Mouse (Mus musculus) layer of hippocampus, adult 18-20 months (tissue): Measurements from ENCODE around the gene Rab11fip4. TPM values are rescaled to one million over a fixed set of nuclear protein-coding genes. Genes with fewer than 3 reads are reported as not detected.

ENCODE experiments used
- DNase-seq, 2 experiments: peaks; one replicate each; pipeline ENCODE4 v3.0.0; 2022; ENCODE audit warnings: low spot score in 2 of 2
- total RNA-seq, 2 experiments: library from RNA; stranded (reverse); gene quantifications; 2 replicates each; pipeline ENCODE4 v1.2.3; 2021

Rab11fip4 gene
- total RNA-seq, 2 experiments from 2014 or later, result 171 to 175 TPM

- peak; percentile 65 to 79 for DNase-seq
These were observed 120.1 kb downstream of the Rab11fip4 start for GRCm38 (mm10) chr11:79710868-79711765.

- no peak for DNase-seq
These were observed 120.9 kb downstream of the Rab11fip4 start for GRCm38 (mm10) chr11:79711766-79712369.

GRCm38 (mm10) chr11:79713184-79713583 lies 122.2 kb downstream of the Rab11fip4 start:
- no peak for DNase-seq

GRCm38 (mm10) chr11:79713678-79714077 lies 122.7 kb downstream of the Rab11fip4 start:
- DNase-seq, result no peak

- DNase-seq, result no peak
These were observed 123.2 kb downstream of the Rab11fip4 start for GRCm38 (mm10) chr11:79714082-79714742.

- DNase-seq, result no peak
These were observed 123.7 kb downstream of the Rab11fip4 start for GRCm38 (mm10) chr11:79714743-79715110.

GRCm38 (mm10) chr11:79715316-79715715 lies 124.3 kb downstream of the Rab11fip4 start:
- DNase-seq, result no peak

GRCm38 (mm10) chr11:79715733-79716452 lies 124.9 kb downstream of the Rab11fip4 start:
- DNase-seq, result no peak

- no peak for DNase-seq
These were observed 125.4 kb downstream of the Rab11fip4 start for GRCm38 (mm10) chr11:79716453-79716749.

- DNase-seq, result no peak
These were observed 126.3 kb downstream of the Rab11fip4 start for GRCm38 (mm10) chr11:79717271-79717670.

- DNase-seq, result no peak
These were observed 126.8 kb downstream of the Rab11fip4 start for GRCm38 (mm10) chr11:79717801-79718200.

- DNase-seq, result no peak
These were observed 127.2 kb downstream of the Rab11fip4 start for GRCm38 (mm10) chr11:79718202-79718601.

- DNase-seq, result no peak
These were observed 127.9 kb downstream of the Rab11fip4 start for GRCm38 (mm10) chr11:79718829-79719346.

- no peak for DNase-seq
These were observed 129.7 kb downstream of the Rab11fip4 start for GRCm38 (mm10) chr11:79720737-79721136.

GRCm38 (mm10) chr11:79722811-79723210 lies 131.8 kb downstream of the Rab11fip4 start:
- no peak for DNase-seq

- no peak for DNase-seq
These were observed 134.0 kb downstream of the Rab11fip4 start for GRCm38 (mm10) chr11:79725005-79725404.

GRCm38 (mm10) chr11:79729231-79730047 lies 138.4 kb downstream of the Rab11fip4 start:
- peak; percentile 37 to 60 for DNase-seq

- DNase-seq, result no peak
These were observed 139.4 kb downstream of the Rab11fip4 start for GRCm38 (mm10) chr11:79730462-79730861.

GRCm38 (mm10) chr11:79731476-79731875 lies 140.5 kb downstream of the Rab11fip4 start:
- DNase-seq, result no peak

- DNase-seq, result no peak
These were observed 142.0 kb downstream of the Rab11fip4 start for GRCm38 (mm10) chr11:79733013-79733412.
